Mouse (Mus musculus): ENCODE measurements at regions not wholly inside any gene's neighbourhood (a gene's known extent, or its start where the extent isn't known, plus 50 kb on each side); places are given as distances from the start of the nearest gene placed in this dataset.

- TF ChIP-seq GATA1 (IDR thresholded peaks at IDR 0.05; ENCODE audit: borderline replicate concordance, low read length) (no peak), FLI1 (IDR thresholded peaks at IDR 0.05; ENCODE audit: low read length) (no peak)
Measured at GRCm38 (mm10) chr16:86546905-86547304, 645.3 kb upstream of the Adamts5 start.
